Mouse (Mus musculus) heart, adult 11 months (tissue): ENCODE measurements around the gene Ugt1a8.
"Not testable (repeated sequence)": the region's sequence is repeated elsewhere in the genome, so short reads cannot be mapped to it uniquely, and the experiment has no call there.

ENCODE experiments used
- DNase-seq: peaks from one replicate; pipeline ENCODE4 v3.0.0; 2022

Ugt1a8 gene

GRCm38 (mm10) chr1:88109604-88110003 is 22.0 kb downstream of the Ugt1a8 start:
- DNase-seq: peak; percentile 43

GRCm38 (mm10) chr1:88112769-88113168 is 25.2 kb downstream of the Ugt1a8 start:
- not testable (repeated sequence) for DNase-seq

GRCm38 (mm10) chr1:88120550-88120949 is 32.9 kb downstream of the Ugt1a8 start:
- not testable (repeated sequence) for DNase-seq

DNA sequence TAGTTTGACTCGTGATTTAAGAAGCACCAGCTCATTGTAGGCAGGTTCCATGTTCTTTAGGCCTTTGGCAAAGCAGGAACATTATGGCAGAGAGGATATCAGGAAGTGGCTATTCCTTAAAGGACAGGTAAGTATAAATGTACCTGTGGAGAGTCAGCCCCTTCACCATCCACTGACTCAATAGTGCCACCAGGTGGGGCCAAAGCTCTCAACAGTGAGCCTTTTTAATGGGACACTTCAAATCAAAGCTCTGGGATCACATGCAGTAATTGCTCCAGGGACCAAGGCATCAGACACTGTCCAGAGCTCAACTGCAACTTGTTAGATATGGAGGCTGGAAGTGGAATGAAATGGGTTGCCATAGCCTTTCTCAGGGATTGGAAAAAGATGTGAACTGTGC is 33.9 kb downstream of the Ugt1a8 start:
- peak; percentile 55 for DNase-seq

DNA sequence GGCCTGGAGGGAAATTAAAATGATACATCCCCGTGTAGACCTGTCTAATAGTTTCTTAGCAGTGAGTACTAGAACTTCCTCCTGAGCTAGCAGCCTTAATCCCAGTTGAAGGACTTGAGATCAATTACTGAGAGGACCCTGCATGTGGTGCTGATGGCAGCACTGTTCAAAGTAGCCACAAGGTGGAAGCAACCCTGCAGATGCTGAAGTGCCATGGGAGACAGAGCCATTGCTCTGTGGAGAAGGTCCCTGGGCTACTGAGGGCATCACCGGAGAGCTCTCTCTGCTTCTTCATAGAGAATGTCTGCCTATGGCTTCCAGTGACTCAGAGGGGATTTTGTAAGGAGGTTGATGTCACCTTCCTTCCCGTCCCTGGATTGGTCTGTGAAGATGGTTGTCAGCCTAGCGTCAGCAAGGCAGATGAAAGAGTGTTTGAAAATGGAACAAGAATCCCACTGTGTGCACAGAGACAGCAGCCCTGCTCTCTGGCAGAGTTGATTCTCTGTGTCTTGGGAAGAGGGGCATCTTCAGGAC is 38.3 kb downstream of the Ugt1a8 start:
- DNase-seq: not testable (repeated sequence)

DNA sequence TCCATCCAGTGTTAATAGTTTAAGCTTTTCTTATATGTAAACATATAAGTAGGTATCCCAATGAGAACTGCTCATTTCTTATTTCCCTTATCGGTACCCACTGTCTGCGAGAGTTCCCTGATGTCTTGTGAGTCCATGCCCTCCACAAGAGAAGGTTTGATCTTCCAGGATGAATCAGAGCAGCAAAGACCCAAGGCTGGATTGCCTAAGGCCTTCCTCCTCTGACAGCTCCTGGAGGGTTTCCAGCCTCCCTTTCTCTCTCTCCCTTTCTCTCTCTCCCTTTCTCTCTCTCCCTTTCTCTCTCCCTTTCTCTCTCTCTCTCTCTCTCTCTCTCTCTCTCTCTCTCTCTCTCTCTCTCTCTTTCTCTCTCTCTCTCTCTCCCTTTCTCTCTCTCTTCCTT is 41.5 kb downstream of the Ugt1a8 start:
- DNase-seq: not testable (repeated sequence)

GRCm38 (mm10) chr1:88130223-88130622 is 42.6 kb downstream of the Ugt1a8 start:
- DNase-seq: not testable (repeated sequence)

GRCm38 (mm10) chr1:88133908-88134456 is 46.4 kb downstream of the Ugt1a8 start:
- no peak for DNase-seq

DNA sequence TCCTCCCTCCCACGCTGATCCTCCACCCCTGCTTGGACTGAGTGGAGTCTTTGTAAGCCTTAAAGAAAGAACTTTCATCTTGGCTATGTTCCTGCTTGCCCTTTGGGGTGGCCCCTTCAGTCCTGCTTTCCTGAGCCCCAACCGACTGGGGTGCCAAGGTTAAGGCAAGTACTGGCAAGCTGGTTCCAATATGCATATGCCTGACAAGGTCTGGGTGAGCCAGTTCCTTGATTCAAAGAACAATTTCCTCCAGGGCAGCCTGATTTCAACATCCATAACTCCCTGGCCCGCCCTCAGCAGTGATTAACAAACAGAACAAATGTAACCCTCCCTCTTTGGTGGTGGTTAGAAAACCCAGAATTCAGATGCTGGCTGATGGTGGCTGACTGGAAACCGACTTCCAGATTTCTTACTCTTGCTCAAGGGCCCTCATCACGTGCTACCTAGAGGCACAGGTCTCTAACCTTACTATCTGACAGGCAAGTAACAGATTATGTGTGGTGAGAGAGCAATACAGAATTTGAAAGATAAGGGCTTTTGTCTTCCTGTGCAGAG is 46.9 kb downstream of the Ugt1a8 start, which contains the start of gene Ugt1a6a:
TSS of gene Ugt1a6a (plus strand) at position 353 of the 555 bp plus-strand sequence.
- peak; percentile 96 for DNase-seq

DNA sequence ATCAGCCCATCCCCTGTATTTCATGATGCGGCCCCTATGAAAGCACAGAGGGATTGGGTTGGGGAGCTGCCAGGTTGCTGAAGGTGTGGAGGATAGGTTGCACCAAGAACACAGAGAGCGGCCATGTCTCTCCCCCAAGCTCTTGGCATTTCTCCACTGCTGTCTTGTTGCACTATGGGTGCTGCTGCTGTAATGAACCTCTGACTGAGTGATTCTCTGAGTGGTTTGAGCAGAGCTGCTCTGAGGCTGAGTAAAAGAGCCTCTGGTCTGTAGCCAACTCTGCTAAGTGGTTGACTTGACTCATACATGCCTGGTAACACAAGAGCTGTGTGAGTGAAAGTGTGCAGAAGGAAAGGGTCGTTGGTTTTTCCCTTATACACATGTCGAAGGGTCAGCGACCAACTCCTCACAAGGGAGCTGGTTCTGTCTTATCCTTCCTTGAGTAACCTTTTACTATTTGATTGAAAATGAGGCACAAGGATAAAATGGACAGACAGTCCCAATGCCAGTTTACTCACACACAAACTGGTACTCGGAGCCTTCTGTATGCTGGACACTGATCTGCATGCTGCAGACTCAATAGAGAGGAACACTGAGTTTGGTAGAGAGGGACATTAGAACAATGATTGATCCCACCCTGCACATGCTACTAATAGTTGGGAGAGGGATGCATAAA is 47.8 kb downstream of the Ugt1a8 start:
- not testable (repeated sequence) for DNase-seq

- no peak for DNase-seq
Measured at GRCm38 (mm10) chr1:88136646-88137045, 49.0 kb downstream of the Ugt1a8 start.

DNA sequence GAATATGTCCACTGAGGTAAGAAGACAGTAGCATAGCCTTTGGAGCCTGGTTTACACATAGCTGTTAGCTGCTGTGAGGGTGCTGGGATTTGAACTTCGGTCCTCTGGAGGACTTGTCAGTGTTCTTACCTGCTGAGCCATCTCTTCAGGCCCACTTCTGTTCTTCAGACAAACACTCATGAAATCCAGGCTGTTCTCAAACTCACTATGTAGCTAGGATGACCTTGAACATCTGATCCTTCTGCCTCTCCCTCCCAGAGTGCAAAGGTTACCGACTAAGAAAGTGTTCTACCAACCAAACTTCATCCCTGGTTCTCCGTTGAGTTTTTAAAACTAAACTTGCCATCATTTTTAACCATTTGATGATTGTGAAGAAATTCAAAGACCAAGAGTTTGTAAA is 49.7 kb downstream of the Ugt1a8 start:
- no peak for DNase-seq

DNA sequence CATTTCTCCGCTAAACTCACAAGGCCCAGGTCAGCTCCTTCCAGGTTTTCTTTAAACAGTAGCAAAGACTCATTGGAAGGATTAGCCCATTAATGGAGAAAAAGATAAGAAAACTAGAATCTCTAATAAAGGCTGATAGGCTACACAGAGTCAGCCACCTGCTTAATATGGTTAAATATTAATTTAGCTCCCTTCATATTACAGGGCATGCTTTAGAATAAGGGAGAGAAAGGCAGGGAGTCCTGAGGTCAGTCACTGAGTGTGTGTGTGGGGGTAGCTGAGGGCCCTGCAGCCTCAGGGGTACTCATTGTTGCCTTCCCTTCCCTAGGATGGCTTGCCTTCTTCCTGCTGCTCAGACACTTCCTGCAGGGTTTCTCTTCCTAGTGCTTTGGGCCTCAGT is 50.5 kb downstream of the Ugt1a8 start:
- DNase-seq: no peak

- not testable (repeated sequence) for DNase-seq
Measured at GRCm38 (mm10) chr1:88140492-88140891, 52.9 kb downstream of the Ugt1a8 start.

DNA sequence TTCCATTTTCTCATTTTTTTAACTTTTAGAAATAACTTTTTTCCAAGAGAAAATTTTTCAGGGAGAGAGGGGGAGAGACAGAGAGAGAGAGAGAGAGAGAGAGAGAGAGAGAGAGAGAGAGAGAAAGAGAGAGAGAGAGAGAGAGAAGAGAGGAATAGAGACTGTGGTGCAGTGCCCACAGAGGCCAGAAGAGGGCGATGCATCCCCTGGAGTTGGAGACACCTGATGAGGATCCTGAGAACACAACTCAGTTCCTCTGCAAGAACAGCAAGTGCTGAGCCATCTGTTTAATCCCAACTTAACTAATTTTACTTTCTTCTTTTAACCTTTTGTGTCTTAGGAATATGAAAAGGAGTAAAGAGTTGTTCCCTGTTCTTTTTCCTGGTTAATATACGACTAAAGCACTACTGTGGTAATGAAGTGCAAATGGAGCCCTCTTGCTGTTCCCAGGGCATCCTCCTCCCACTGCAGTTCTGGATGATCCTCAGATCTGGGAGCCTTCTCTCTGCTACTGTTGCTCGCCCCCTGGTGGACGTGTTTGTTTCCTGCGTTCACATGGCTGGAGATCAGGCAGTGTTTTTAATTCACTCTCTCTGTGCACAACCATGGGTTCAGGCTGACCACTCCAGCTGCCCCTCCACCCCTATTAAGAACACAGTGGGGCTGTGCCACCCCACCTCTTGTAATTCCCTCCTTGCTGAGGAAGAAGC is 56.5 kb downstream of the Ugt1a8 start:
- peak; percentile 89 for DNase-seq

GRCm38 (mm10) chr1:88145278-88145677 is 57.7 kb downstream of the Ugt1a8 start:
- DNase-seq: not testable (repeated sequence)

- not testable (repeated sequence) for DNase-seq
Measured at GRCm38 (mm10) chr1:88150133-88150532, 62.5 kb downstream of the Ugt1a8 start.

DNA sequence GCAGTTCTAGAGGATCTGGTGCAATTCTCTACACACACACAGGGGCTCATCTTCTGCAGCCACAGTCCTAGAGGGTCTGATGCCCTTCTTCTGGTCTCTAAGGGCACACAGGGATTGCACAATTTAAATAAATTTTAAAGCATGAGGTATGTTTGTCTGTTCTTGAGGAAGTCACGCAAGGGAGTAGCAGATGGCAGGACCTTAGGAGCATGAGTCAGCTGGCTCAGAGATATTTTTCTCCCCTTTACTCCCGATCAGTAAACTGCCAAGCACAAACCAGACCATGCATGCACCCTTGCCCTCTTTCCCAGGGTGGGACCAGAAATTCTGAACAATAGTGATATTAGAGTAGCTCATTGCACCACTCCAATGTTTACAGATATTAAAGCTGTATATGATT is 70.8 kb downstream of the Ugt1a8 start:
- DNase-seq: no peak

DNA sequence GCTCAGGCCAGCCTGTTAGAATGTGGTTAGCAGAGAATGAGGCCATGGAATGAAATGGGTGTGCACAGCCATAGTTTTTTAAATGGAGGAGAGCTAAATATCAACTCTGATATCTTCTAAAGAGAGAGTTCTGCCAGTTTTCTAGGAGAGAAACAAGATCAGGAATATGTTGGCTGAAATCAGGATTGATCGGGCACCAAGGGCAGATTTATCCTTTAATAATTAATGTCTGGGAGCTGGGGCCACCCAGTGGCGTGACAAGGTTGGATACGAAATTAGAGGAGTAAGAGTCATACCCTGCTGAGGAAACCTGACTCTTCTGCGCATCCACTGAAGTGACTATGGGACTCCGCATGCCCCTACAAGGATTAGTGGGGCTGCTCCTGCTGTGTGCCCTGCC is 78.1 kb downstream of the Ugt1a8 start, which contains the start of gene Ugt1a5:
TSS of gene Ugt1a5 (plus strand) at position 302 of the 400 bp plus-strand sequence.
- no peak for DNase-seq

GRCm38 (mm10) chr1:88172190-88172589 is 84.6 kb downstream of the Ugt1a8 start:
- not testable (repeated sequence) for DNase-seq

DNA sequence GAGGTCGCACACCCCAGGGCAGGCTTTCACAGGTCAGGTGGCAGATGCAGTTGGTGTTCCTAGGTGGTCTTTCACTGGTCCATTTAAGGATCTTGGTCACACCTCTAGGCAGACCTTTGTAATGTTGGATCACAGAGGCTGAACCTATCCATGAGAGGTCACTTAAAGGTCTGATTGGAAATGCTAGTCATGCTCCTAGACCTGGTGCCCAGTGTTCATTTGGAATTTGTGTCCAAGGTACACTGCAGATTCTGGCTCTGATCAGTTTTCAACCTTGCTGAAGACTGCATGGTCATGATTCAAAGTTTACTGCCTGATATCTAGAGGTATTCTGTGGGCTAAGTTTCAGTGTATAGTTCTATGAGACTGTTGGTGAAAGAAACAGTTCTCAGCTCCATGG is 92.0 kb downstream of the Ugt1a8 start:
- peak; percentile 41 for DNase-seq

- DNase-seq: peak; percentile 55
Measured at GRCm38 (mm10) chr1:88186325-88186935, 98.8 kb downstream of the Ugt1a8 start.

GRCm38 (mm10) chr1:88192136-88192535 is 104.5 kb downstream of the Ugt1a8 start:
- DNase-seq: peak; percentile 83
